10 mouse cellular contexts compared by ENCODE assay signal in the genomic region with DNA sequence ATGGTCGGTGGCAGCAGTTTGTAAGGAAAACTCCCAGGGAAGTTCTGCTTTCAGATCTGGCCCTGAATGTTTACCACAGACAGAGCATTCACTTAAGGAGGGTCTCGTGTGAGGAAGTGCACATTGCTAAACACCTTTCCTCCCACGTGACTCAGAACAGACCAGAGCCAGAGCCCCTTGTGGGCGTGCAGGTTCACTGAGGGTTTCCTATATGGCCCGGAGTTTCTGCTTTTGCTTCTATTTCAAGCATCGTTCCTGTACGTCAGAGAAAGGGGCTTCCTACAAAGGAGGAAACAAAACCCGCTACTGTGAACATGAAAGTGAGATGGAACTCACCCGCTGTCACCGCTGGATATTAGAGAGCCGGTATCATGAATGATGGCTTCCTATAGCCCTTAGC.
A peak's percentile ranks its signal among the peaks of the same experiment; 100 is the strongest.
DNase-seq lines count a peak whose midpoint lies in the region; ATAC-seq and TF ChIP-seq lines count a peak whose summit lies in the region.
"Had no signal": no experiment of that assay in that cellular context is flagged by ENCODE, and none has a peak within 500 bp of the region (broad histone marks: within the 10 kb centered on the region; RNA-seq: fewer than 3 reads in every experiment).

No protein-coding gene starts in this region.

- no peak overlapping the region for H3K9ac ChIP-seq in heart, postnatal 0 days (replicated peaks; ENCODE audit: low read depth, low read length)
- H3K9ac ChIP-seq: hindbrain, embryonic 15.5 days had no signal

- TF ChIP-seq CTCF in heart, postnatal 0 days (IDR thresholded peaks at IDR 0.05; ENCODE audit: low read depth), result no peak

- H3K9me3 ChIP-seq in heart, postnatal 0 days (replicated peaks; ENCODE audit: control insufficient read depth, low read length), result no peaks in the 10 kb centered on the region
- H3K9me3 ChIP-seq: hindbrain, embryonic 15.5 days had no signal

- intact Hi-C loops in heart, postnatal 25 days (cut with DNase I), result no loop called here
- intact Hi-C loops in gastrocnemius, postnatal 36 days (cut with DNase I), result no loop called here

- H3K27ac ChIP-seq in heart, postnatal 0 days (ENCODE audit: low read depth), result no peak overlapping the region
- H3K27ac ChIP-seq in macrophage, result peak overlapping the region; percentile 25
- H3K27ac ChIP-seq: hindbrain, embryonic 15.5 days had no signal

- no peak for ATAC-seq in heart, postnatal 0 days (ENCODE audit: insufficient read depth, low read depth)
- ATAC-seq in hematopoietic stem cell, adult 5-6 weeks (replicated peaks in 1 of 2; ENCODE audit: insufficient read depth in 1 of 2, low FRiP score in 2 of 2, low TSS enrichment in 1 of 2, low read depth in 1 of 2, poor library complexity in 2 of 2, severe bottlenecking in 2 of 2), result peak; percentile 94 to 96
- no peak for ATAC-seq in cerebellum, adult (ENCODE audit: insufficient number of reproducible peaks, low FRiP score, low TSS enrichment)

- no peak for TF ChIP-seq EP300 in heart, postnatal 0 days (IDR thresholded peaks at IDR 0.05; ENCODE audit: low read depth)

- H3K4me3 ChIP-seq in heart, postnatal 0 days (ENCODE audit: low read depth, low read length), result no peak overlapping the region
- H3K4me3 ChIP-seq in macrophage (ENCODE audit: inconsistent target), result no peak overlapping the region
- H3K4me3 ChIP-seq: hindbrain, embryonic 15.5 days had no signal

- H3K36me3 ChIP-seq in heart, postnatal 0 days (replicated peaks; ENCODE audit: control insufficient read depth, insufficient read depth, low read length), result no peaks in the 10 kb centered on the region
- no peaks in the 10 kb centered on the region for H3K36me3 ChIP-seq in macrophage (ENCODE audit: inconsistent target)
- H3K36me3 ChIP-seq: hindbrain, embryonic 15.5 days had no signal

- H3K4me1 ChIP-seq in heart, postnatal 0 days (ENCODE audit: control insufficient read depth, insufficient read depth), result peaks cover 14% of the 10 kb centered on the region; the same call in 1 of the 2 replicates
- H3K4me1 ChIP-seq: hindbrain, embryonic 15.5 days had no signal

- no peaks in the 10 kb centered on the region for H3K27me3 ChIP-seq in heart, postnatal 0 days (ENCODE audit: control insufficient read depth, insufficient read depth, low read length)
- H3K27me3 ChIP-seq: hindbrain, embryonic 15.5 days had no signal

- peak overlapping the region; percentile 13; the same call in 1 of the 2 replicates for H3K4me2 ChIP-seq in heart, postnatal 0 days (ENCODE audit: low read depth, low read length)
- H3K4me2 ChIP-seq: hindbrain, embryonic 15.5 days had no signal

- H3K79me2 ChIP-seq in macrophage (ENCODE audit: inconsistent target), result no peaks in the 10 kb centered on the region

- WGBS in heart, postnatal 0 days, result 61% methylated on average over 11 of the region's 11 CpGs
- WGBS in macrophage (ENCODE audit: missing documents), result 6% methylated on average over 11 of the region's 11 CpGs

- DNase-seq in heart, postnatal 0 days (ENCODE audit: low spot score), result no peak
- DNase-seq in heart, postnatal 25 days (ENCODE audit: low spot score), result no peak
- peak; percentile 45 for DNase-seq in thymus, postnatal 0 days (ENCODE audit: low spot score)
- no peak for DNase-seq in gastrocnemius, postnatal 36 days
- DNase-seq in embryo, embryonic 11 days, result no peak
- DNase-seq: right cerebral cortex, postnatal 4 days had no signal

Comparison
In these comparisons a context has a peak if more than half of its experiments do, and no peak if none do; other contexts are left out.
1. ATAC-seq: peak in hematopoietic stem cell, adult 5-6 weeks (2 of 2); none in heart, postnatal 0 days (single experiment) and cerebellum, adult (single experiment).